Comparison of ENCODE assay signal across 9 mouse cellular contexts in the genomic region with DNA sequence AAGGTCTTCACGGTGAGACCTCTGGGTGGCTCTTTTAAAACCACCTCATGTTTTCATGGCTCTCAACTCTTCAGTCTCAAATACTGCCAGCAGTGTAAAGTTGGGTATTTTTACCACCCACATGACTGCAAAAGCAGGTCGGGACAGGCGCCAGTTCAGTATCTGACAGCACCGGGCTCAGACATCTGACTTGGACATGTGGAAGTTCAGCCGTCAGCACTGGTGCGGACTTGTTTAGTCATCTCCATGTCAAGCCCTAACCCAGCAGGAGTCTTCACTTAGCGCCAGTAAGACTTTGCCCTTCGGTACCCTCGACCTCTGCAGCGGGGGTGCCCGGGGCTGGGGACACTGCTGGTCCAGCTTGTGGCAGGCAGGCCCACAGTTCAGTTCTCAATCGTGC. TPM values are rescaled to one million over a fixed set of nuclear protein-coding genes. Genes with fewer than 3 reads are reported as not detected.
A peak's percentile ranks its signal among the peaks of the same experiment; 100 is the strongest.
DNase-seq lines count a peak whose midpoint lies in the region; ATAC-seq and TF ChIP-seq lines count a peak whose summit lies in the region.
"Had no signal": no experiment of that assay in that cellular context is flagged by ENCODE, and none has a peak within 500 bp of the region (broad histone marks: within the 10 kb centered on the region; RNA-seq: fewer than 3 reads in every experiment).

No protein-coding gene starts in this region.

- DNase-seq in liver, adult 2 months (ENCODE audit: extremely low read depth, low read depth, low spot score): peak; percentile 67
- no peak for DNase-seq in liver
- peak; percentile 58 for DNase-seq in gastrocnemius, postnatal 10 days
- no peak for DNase-seq in liver, embryonic 13.5 days
- DNase-seq in adrenal gland, adult 18-20 months (ENCODE audit: low spot score in 2 of 2): no peak
- DNase-seq in cerebellum, adult 11 months: no peak
- no peak for DNase-seq in ovary, postnatal 10 days (ENCODE audit: low spot score)

- peak overlapping the region; percentile 51 for H3K4me2 ChIP-seq in heart, embryonic 14.5 days (ENCODE audit: low read length)
- no peak overlapping the region for H3K4me2 ChIP-seq in liver, embryonic 13.5 days

- no peak overlapping the region for H3K9ac ChIP-seq in liver, adult 2 months (ENCODE audit: low read depth, low read length)
- H3K9ac ChIP-seq in heart, embryonic 14.5 days (ENCODE audit: low read length): peak overlapping the region; percentile 56
- peak overlapping the region; percentile 43; the same call in 1 of the 2 replicates for H3K9ac ChIP-seq in liver, embryonic 13.5 days

- no peak overlapping the region for H3K4me3 ChIP-seq in liver, adult 2 months (ENCODE audit: insufficient read depth, low read depth, low read length)
- no peak overlapping the region for H3K4me3 ChIP-seq in heart, embryonic 14.5 days (ENCODE audit: control insufficient read depth in 1 of 2, insufficient read depth in 1 of 2, low read depth in 1 of 2, low read length in 2 of 2)
- no peak overlapping the region for H3K4me3 ChIP-seq in liver, embryonic 13.5 days (replicated peaks)

- no peaks in the 10 kb centered on the region; the same call in 1 of the 2 replicates for H3K79me2 ChIP-seq in liver, adult 2 months (ENCODE audit: control insufficient read depth, insufficient read depth, low read length)

- ATAC-seq in heart, embryonic 14.5 days (ENCODE audit: insufficient number of reproducible peaks, insufficient read depth, low FRiP score, low read depth): peak; percentile 68
- no peak for ATAC-seq in liver, embryonic 13.5 days (ENCODE audit: low read depth)

- no peaks in the 10 kb centered on the region for H3K27me3 ChIP-seq in liver, adult 2 months (ENCODE audit: control insufficient read depth, insufficient read depth, low read length)
- no peaks in the 10 kb centered on the region for H3K27me3 ChIP-seq in heart, embryonic 14.5 days (ENCODE audit: control insufficient read depth, insufficient read depth, low read length)
- H3K27me3 ChIP-seq in liver, embryonic 13.5 days: no peaks in the 10 kb centered on the region

- TF ChIP-seq POLR2A in liver, adult 2 months (IDR thresholded peaks at IDR 0.05; ENCODE audit: extremely low read depth, insufficient read depth, low read length): no peak

- no peaks in the 10 kb centered on the region for H3K36me3 ChIP-seq in liver, adult 2 months (ENCODE audit: control insufficient read depth, insufficient read depth, low read length)
- peaks cover 41% of the 10 kb centered on the region for H3K36me3 ChIP-seq in heart, embryonic 14.5 days (ENCODE audit: control insufficient read depth, insufficient read depth, low read length)
- peaks cover 43% of the 10 kb centered on the region for H3K36me3 ChIP-seq in liver, embryonic 13.5 days

- H3K4me1 ChIP-seq in liver, adult 2 months (ENCODE audit: control insufficient read depth, insufficient read depth, low read length): peaks cover 6% of the 10 kb centered on the region
- peaks cover 40 to 69% of the 10 kb centered on the region in 2 experiments for H3K4me1 ChIP-seq in heart, embryonic 14.5 days (ENCODE audit: control insufficient read depth in 2 of 2, insufficient read depth in 2 of 2, low read length in 2 of 2)
- peaks cover 89% of the 10 kb centered on the region for H3K4me1 ChIP-seq in liver, embryonic 13.5 days (replicated peaks)

- no peaks in the 10 kb centered on the region for H3K9me3 ChIP-seq in heart, embryonic 14.5 days (ENCODE audit: control insufficient read depth, low read length)
- H3K9me3 ChIP-seq in liver, embryonic 13.5 days (replicated peaks): no peaks in the 10 kb centered on the region

- H3K27ac ChIP-seq in liver, adult 2 months (replicated peaks; ENCODE audit: insufficient read depth, low read depth, low read length): no peak overlapping the region
- peak overlapping the region; percentile 87 to 96 for H3K27ac ChIP-seq in heart, embryonic 14.5 days (replicated peaks in 1 of 2; ENCODE audit: control insufficient read depth in 1 of 2, insufficient read depth in 1 of 2, low read depth in 2 of 2, low read length in 2 of 2)
- H3K27ac ChIP-seq in liver, embryonic 13.5 days: 0 out of 2 replicates have a peak overlapping the region, but pooled peaks have one; percentile 23

- no peak for TF ChIP-seq CTCF in liver, adult 2 months (IDR thresholded peaks at IDR 0.05; ENCODE audit: low read depth, low read length)

- WGBS in liver, adult 2 months: 31% methylated on average over 12 of the region's 12 CpGs
- WGBS in heart, embryonic 14.5 days: 38% methylated on average over 12 of the region's 12 CpGs
- WGBS in liver, embryonic 13.5 days (ENCODE audit: insufficient replicate concordance): 65% methylated on average over 12 of the region's 12 CpGs

RNA-seq across cellular contexts. Expression of a gene that starts 21.7 kb away (rescaled TPM):
- total RNA-seq in liver, adult 2 months (2014; rRNA removed): 4.5 and 4.9 TPM in 2 replicates
- polyA plus RNA-seq in liver, adult 2 months (2012; rRNA removed): 11.3 and 12.9 TPM in 2 replicates
- total RNA-seq in gastrocnemius, postnatal 10 days (2021): 1 to 10 TPM; 3.5 to 4.7 TPM
- 18.5 and 24.2 TPM in 2 replicates for polyA plus RNA-seq in heart, embryonic 14.5 days (2014; fragmentation: Nextera tagmentation; extraction: Ambion mirVana)
- polyA plus RNA-seq in liver, embryonic 13.5 days (2015; fragmentation: Nextera tagmentation; extraction: Ambion mirVana): 13.1 and 13.7 TPM in 2 replicates
- total RNA-seq in adrenal gland, adult 18-20 months (2021): 10 to 100 TPM; 20.1 to 21.7 TPM

RNA-seq across cellular contexts. Expression of a gene that starts 31.0 kb away (rescaled TPM):
- 5.7 and 8.1 TPM in 2 replicates for total RNA-seq in liver, adult 2 months (2014; rRNA removed)
- 16.5 and 21.4 TPM in 2 replicates for polyA plus RNA-seq in liver, adult 2 months (2012; rRNA removed)
- total RNA-seq in gastrocnemius, postnatal 10 days (2021): 10 to 100 TPM; 24.9 to 27.0 TPM
- 113 and 126 TPM in 2 replicates for polyA plus RNA-seq in heart, embryonic 14.5 days (2014; fragmentation: Nextera tagmentation; extraction: Ambion mirVana)
- 226 and 262 TPM in 2 replicates for polyA plus RNA-seq in liver, embryonic 13.5 days (2015; fragmentation: Nextera tagmentation; extraction: Ambion mirVana)
- 10 to 100 TPM; 16.8 to 29.5 TPM for total RNA-seq in adrenal gland, adult 18-20 months (2021)

RNA-seq across cellular contexts. Expression of a gene that starts 36.0 kb away (rescaled TPM):
- total RNA-seq in liver, adult 2 months (2014; rRNA removed): 19.5 and 21.1 TPM in 2 replicates
- polyA plus RNA-seq in liver, adult 2 months (2012; rRNA removed): 23.5 and 25.5 TPM in 2 replicates
- total RNA-seq in gastrocnemius, postnatal 10 days (2021): 100 to 1,000 TPM; 267 to 291 TPM
- 52.9 and 67.0 TPM in 2 replicates for polyA plus RNA-seq in heart, embryonic 14.5 days (2014; fragmentation: Nextera tagmentation; extraction: Ambion mirVana)
- 31.3 and 33.9 TPM in 2 replicates for polyA plus RNA-seq in liver, embryonic 13.5 days (2015; fragmentation: Nextera tagmentation; extraction: Ambion mirVana)
- 100 to 1,000 TPM; 201 to 202 TPM for total RNA-seq in adrenal gland, adult 18-20 months (2021)

RNA-seq across cellular contexts. Expression of a gene that starts 47.8 kb away (rescaled TPM):
- not detected in 2 replicates for total RNA-seq in liver, adult 2 months (2014; rRNA removed)
- polyA plus RNA-seq in liver, adult 2 months (2012; rRNA removed): not detected in 2 replicates
- total RNA-seq in gastrocnemius, postnatal 10 days (2021): not detected
- not detected in 2 replicates for polyA plus RNA-seq in heart, embryonic 14.5 days (2014; fragmentation: Nextera tagmentation; extraction: Ambion mirVana)
- not detected in 2 replicates for polyA plus RNA-seq in liver, embryonic 13.5 days (2015; fragmentation: Nextera tagmentation; extraction: Ambion mirVana)
- not detected for total RNA-seq in adrenal gland, adult 18-20 months (2021)
- total RNA-seq: ES-E14 had no signal

RNA-seq across cellular contexts. Expression of a gene that starts 49.2 kb away (rescaled TPM):
- total RNA-seq in liver, adult 2 months (2014; rRNA removed): 416 and 461 TPM in 2 replicates
- 407 and 437 TPM in 2 replicates for polyA plus RNA-seq in liver, adult 2 months (2012; rRNA removed)
- 100 to 1,000 TPM; 708 to 712 TPM for total RNA-seq in gastrocnemius, postnatal 10 days (2021)
- 624 and 715 TPM in 2 replicates for polyA plus RNA-seq in heart, embryonic 14.5 days (2014; fragmentation: Nextera tagmentation; extraction: Ambion mirVana)
- 778 and 786 TPM in 2 replicates for polyA plus RNA-seq in liver, embryonic 13.5 days (2015; fragmentation: Nextera tagmentation; extraction: Ambion mirVana)
- total RNA-seq in adrenal gland, adult 18-20 months (2021): 100 to 1,000 TPM; 930 to 948 TPM

Comparison
In these comparisons a context has a peak if more than half of its experiments do, and no peak if none do; other contexts are left out.
1. DNase-seq: peak in liver, adult 2 months (single experiment) and gastrocnemius, postnatal 10 days (single experiment); none in liver (single experiment), liver, embryonic 13.5 days (single experiment), adrenal gland, adult 18-20 months (0 of 2), cerebellum, adult 11 months (single experiment) and ovary, postnatal 10 days (single experiment).